In the genomic region with DNA sequence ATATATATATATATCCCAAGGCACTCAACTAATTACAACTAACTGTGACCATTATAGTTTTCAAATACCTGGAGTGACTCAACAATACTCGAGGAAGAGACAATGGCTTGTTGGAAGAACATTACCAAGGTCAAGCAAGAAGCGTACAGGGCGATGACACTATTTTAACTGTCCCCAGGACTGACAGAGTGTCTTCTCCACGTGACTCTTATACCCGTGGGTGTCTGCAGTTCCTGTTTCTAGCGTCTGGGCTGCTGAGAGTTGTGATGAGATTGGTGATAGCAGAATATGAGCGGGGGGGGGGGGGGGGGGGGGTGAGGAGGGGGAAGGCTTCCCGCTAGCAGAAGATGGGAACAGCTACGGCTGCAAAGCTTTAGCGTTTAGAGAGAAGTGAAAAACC, we compare ENCODE assay signal across 13 mouse cellular contexts. TPM values are rescaled to one million over a fixed set of nuclear protein-coding genes. Genes with fewer than 3 reads are reported as not detected.
A peak's percentile ranks its signal among the peaks of the same experiment; 100 is the strongest.
DNase-seq lines count a peak whose midpoint lies in the region; ATAC-seq and TF ChIP-seq lines count a peak whose summit lies in the region.
"Had no signal": no experiment of that assay in that cellular context is flagged by ENCODE, and none has a peak within 500 bp of the region (broad histone marks: within the 10 kb centered on the region; RNA-seq: fewer than 3 reads in every experiment).

No protein-coding gene starts in this region.

- H3K27me3 ChIP-seq in lung, postnatal 0 days (replicated peaks; ENCODE audit: insufficient read depth, low read length) = no peaks in the 10 kb centered on the region
- H3K27me3 ChIP-seq in E14TG2a.4 (ENCODE audit: insufficient read depth, low read length) = no peaks in the 10 kb centered on the region
- no peaks in the 10 kb centered on the region for H3K27me3 ChIP-seq in heart, embryonic 11.5 days (ENCODE audit: control insufficient read depth, insufficient read depth, low read length)
- H3K27me3 ChIP-seq: embryonic facial prominence, embryonic 13.5 days; forebrain, embryonic 12.5 days; heart, embryonic 12.5 days had no signal

- H3K4me1 ChIP-seq in lung, postnatal 0 days (ENCODE audit: insufficient read depth, low read depth, low read length) = peaks cover 14% of the 10 kb centered on the region; the same call in 1 of the 2 replicates
- H3K4me1 ChIP-seq in E14TG2a.4 (replicated peaks; ENCODE audit: low read depth, low read length) = peaks cover 62% of the 10 kb centered on the region
- H3K4me1 ChIP-seq in heart, embryonic 11.5 days (ENCODE audit: control insufficient read depth, insufficient read depth, low read length) = peaks cover 16% of the 10 kb centered on the region

- no peak overlapping the region for H3K27ac ChIP-seq in lung, postnatal 0 days (ENCODE audit: low read length)
- H3K27ac ChIP-seq in heart, embryonic 11.5 days (ENCODE audit: low read depth, low read length) = no peak overlapping the region
- H3K27ac ChIP-seq: embryonic facial prominence, embryonic 13.5 days; forebrain, embryonic 12.5 days had no signal

- H3K9ac ChIP-seq in lung, postnatal 0 days (replicated peaks; ENCODE audit: low read depth) = no peak overlapping the region
- H3K9ac ChIP-seq in heart, embryonic 11.5 days (ENCODE audit: low read depth, low read length) = no peak overlapping the region
- H3K9ac ChIP-seq: embryonic facial prominence, embryonic 13.5 days; forebrain, embryonic 12.5 days; heart, embryonic 12.5 days had no signal

- H3K36me3 ChIP-seq in lung, postnatal 0 days (ENCODE audit: insufficient read depth, low read length) = no peaks in the 10 kb centered on the region
- peaks cover 46% of the 10 kb centered on the region for H3K36me3 ChIP-seq in E14TG2a.4 (ENCODE audit: insufficient read depth, low read length)
- peaks cover 2% of the 10 kb centered on the region for H3K36me3 ChIP-seq in heart, embryonic 11.5 days (ENCODE audit: control insufficient read depth, insufficient read depth, low read length)

- peak; percentile 13 for DNase-seq in lung, postnatal 0 days (ENCODE audit: low spot score)
- DNase-seq in lung, postnatal 14 days = no peak
- DNase-seq in B cell, adult 2 months = peak; percentile 47 to 55
- DNase-seq in lung, postnatal 36 days = peak; percentile 62
- no peak for DNase-seq in cerebellum, adult 11 months
- DNase-seq: adrenal gland, adult 2 months had no signal

- TF ChIP-seq EP300 in lung, postnatal 0 days (IDR thresholded peaks at IDR 0.05) = no peak

- H3K9me3 ChIP-seq in lung, postnatal 0 days (ENCODE audit: low read length) = no peaks in the 10 kb centered on the region
- H3K9me3 ChIP-seq in E14TG2a.4 (ENCODE audit: low read length) = no peaks in the 10 kb centered on the region
- no peaks in the 10 kb centered on the region for H3K9me3 ChIP-seq in heart, embryonic 11.5 days (replicated peaks; ENCODE audit: control insufficient read depth, low read length)
- H3K9me3 ChIP-seq: embryonic facial prominence, embryonic 13.5 days; forebrain, embryonic 12.5 days; heart, embryonic 12.5 days had no signal

- 60% methylated on average over 9 of the region's 10 CpGs for WGBS in lung, postnatal 0 days
- 53% methylated on average over 8 of the region's 10 CpGs for WGBS in heart, embryonic 11.5 days (ENCODE audit: insufficient replicate concordance)

- H3K4me3 ChIP-seq in lung, postnatal 0 days (ENCODE audit: low read depth, low read length) = no peak overlapping the region
- H3K4me3 ChIP-seq in E14TG2a.4 (replicated peaks; ENCODE audit: low read length) = peak overlapping the region; percentile 73
- no peak overlapping the region for H3K4me3 ChIP-seq in heart, embryonic 11.5 days (ENCODE audit: low read depth, low read length)
- H3K4me3 ChIP-seq: embryonic facial prominence, embryonic 13.5 days; forebrain, embryonic 12.5 days; heart, embryonic 12.5 days; myocyte had no signal

- no peak overlapping the region for H3K4me2 ChIP-seq in lung, postnatal 0 days (replicated peaks; ENCODE audit: low read depth, low read length)
- H3K4me2 ChIP-seq in heart, embryonic 11.5 days = no peak overlapping the region
- H3K4me2 ChIP-seq: embryonic facial prominence, embryonic 13.5 days; forebrain, embryonic 12.5 days; heart, embryonic 12.5 days had no signal

- ATAC-seq in lung, postnatal 0 days = no peak
- no peak for ATAC-seq in heart, embryonic 11.5 days (replicated peaks; ENCODE audit: insufficient number of reproducible peaks, low FRiP score, low TSS enrichment)

- TF ChIP-seq CTCF in lung, postnatal 0 days (IDR thresholded peaks at IDR 0.05) = no peak
- TF ChIP-seq CTCF in E14TG2a.4 (conservative IDR thresholded peaks at IDR 0.05; ENCODE audit: low read length) = no peak

RNA-seq across cellular contexts. Expression of a gene that starts 30.9 kb away (rescaled TPM):
- polyA plus RNA-seq in lung, postnatal 0 days (2015; fragmentation: Nextera tagmentation; extraction: Ambion mirVana) = 13.4 and 13.8 TPM in 2 replicates
- polyA plus RNA-seq in heart, embryonic 11.5 days (2014; fragmentation: Nextera tagmentation; extraction: Ambion mirVana) = 21.5 and 24.8 TPM in 2 replicates

RNA-seq across cellular contexts. Expression of a gene that starts 46.9 kb away (rescaled TPM):
- polyA plus RNA-seq in lung, postnatal 0 days (2015; fragmentation: Nextera tagmentation; extraction: Ambion mirVana) = 24.6 and 25.7 TPM in 2 replicates
- 14.9 and 18.6 TPM in 2 replicates for polyA plus RNA-seq in heart, embryonic 11.5 days (2014; fragmentation: Nextera tagmentation; extraction: Ambion mirVana)

RNA-seq across cellular contexts. Expression of a gene that starts 58.8 kb away (rescaled TPM):
- 0.75 and 0.89 TPM in 2 replicates for polyA plus RNA-seq in lung, postnatal 0 days (2015; fragmentation: Nextera tagmentation; extraction: Ambion mirVana)
- 1.4 and 1.9 TPM in 2 replicates for polyA plus RNA-seq in heart, embryonic 11.5 days (2014; fragmentation: Nextera tagmentation; extraction: Ambion mirVana)
- polyA plus RNA-seq: embryonic facial prominence, embryonic 13.5 days; heart, embryonic 12.5 days; small intestine, adult 2 months had no signal

Comparison
In these comparisons a context has a peak if more than half of its experiments do, and no peak if none do; other contexts are left out.
1. DNase-seq: peak in lung, postnatal 0 days (single experiment), B cell, adult 2 months (2 of 2) and lung, postnatal 36 days (single experiment); none in lung, postnatal 14 days (single experiment) and cerebellum, adult 11 months (single experiment).